Mouse (Mus musculus): ENCODE measurements around the gene Slfnl1.

- TF ChIP-seq EP300 (IDR thresholded peaks at IDR 0.05; ENCODE audit: insufficient read depth, low read depth, low read length): no peak
- no peak for TF ChIP-seq POLR2A (IDR thresholded peaks at IDR 0.05; ENCODE audit: insufficient read depth, low read length)
- no peak for TF ChIP-seq CTCF (IDR thresholded peaks at IDR 0.05; ENCODE audit: low read depth, low read length)
Measured at GRCm38 (mm10) chr4:120487707-120488106, 44.3 kb upstream of the Slfnl1 start.

Data from ES-Bruce4 (cell line).